Mouse (Mus musculus) layer of hippocampus, postnatal 36 days (tissue): ENCODE data around the gene Gse1. TPM values are rescaled to one million over a fixed set of nuclear protein-coding genes. Genes with fewer than 3 reads are reported as not detected.
"Not testable (repeated sequence)": the region's sequence is repeated elsewhere in the genome, so short reads cannot be mapped to it uniquely, and the experiment has no call there.

Source experiments
- DNase-seq, 2 experiments: peaks; one replicate each; pipeline ENCODE4 v3.0.0; 2022
- total RNA-seq, 2 experiments: library from RNA; stranded (reverse); gene quantifications; 2 replicates each; pipeline ENCODE4 v1.2.3; 2021

Gene Gse1
- total RNA-seq, 2 experiments from 2014 or later: 147 to 155 TPM

DNA sequence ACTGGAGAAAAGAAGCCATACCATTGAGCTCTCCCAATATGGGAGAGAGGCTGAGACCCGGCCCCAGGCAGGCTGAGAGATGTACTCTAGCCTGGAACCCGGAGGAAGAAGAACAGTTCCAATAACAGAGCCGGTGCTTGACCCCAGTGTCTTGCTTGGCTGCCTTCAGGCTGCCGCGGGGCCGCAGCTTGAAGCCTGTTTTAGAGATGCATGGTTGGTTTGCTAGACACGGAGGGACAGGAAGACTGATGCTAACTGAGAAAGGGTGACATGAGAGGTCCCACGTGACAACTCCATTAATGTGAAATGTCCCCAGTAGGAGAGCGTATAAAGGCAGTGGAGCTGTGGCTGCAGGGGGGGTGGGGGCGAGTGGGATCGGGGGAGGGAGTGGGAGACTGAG lies 120.7 kb downstream of the Gse1 start:
- DNase-seq: no peak

DNA sequence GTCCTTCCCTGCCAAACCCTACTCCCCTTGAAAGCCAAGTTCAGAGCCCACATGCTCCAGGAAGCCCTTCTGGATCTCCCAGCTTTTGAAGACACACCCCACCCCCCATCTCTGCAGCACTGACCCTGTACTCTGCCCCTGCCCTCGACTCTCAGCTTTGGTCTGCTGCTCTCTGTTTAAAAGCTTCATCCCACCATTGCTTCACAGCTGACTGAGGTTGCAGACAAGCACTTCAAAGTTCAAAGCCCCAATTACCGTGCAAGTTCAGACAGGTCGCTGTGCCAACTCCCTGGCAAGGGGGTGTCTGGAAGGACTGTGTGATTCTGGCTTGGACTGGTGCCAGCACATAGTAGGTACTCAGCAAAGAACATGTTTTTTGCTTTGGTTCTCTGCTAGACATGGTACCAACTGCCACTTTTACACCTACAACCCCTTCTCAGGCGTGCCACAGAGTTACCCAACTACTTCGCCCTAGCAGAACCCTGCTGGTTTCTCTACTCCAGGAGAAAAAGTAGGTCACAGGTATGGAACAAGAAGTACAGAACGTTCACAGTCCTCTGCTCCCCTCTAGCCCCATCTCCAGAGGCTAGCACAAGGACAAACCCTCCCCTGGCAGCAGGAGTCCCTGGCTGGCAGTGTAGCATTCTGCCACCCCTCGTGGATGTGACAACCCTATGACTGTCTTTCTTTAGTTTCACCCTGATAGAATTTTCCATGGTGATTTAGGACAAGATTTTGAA lies 123.2 kb downstream of the Gse1 start:
- DNase-seq: no peak

DNA sequence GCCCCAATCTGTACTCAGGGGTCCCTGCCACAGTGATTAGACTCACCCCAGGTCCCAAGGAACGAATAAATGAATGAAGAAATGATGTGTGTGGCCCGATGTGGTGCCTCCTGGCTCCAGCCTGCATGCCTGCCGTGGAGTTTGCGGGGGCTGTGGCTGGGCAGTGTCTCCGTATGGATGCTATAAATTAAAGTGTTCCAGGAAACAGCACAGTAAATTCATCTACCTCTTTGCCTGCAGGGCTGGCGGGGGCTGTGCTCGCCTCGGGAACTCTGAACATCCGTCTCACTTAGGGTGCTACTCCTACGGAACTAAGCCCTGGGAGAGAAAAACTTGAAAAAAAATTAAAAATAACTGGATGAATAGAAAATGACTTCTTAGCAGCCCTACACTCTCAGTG lies 123.8 kb downstream of the Gse1 start:
- no peak for DNase-seq

DNA sequence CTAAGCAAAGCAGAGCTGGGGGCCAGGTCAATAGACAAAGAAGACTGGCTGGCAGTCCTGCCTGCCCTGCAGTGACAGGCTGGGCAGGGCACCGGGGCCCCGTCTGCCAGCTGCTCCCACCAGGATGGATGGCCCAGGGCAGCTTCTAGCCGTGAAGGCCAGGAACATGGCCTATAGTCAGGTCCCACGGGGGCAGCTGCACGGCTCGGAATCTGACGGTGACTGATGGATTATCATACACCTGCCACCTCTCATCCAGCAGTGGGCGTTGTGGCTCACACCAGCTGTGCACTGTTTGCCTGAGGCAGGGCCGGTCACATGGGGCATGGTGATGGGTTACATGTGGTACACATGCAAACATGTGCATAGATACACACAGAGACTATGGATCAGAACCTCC lies 127.8 kb downstream of the Gse1 start:
- DNase-seq: no peak

DNA sequence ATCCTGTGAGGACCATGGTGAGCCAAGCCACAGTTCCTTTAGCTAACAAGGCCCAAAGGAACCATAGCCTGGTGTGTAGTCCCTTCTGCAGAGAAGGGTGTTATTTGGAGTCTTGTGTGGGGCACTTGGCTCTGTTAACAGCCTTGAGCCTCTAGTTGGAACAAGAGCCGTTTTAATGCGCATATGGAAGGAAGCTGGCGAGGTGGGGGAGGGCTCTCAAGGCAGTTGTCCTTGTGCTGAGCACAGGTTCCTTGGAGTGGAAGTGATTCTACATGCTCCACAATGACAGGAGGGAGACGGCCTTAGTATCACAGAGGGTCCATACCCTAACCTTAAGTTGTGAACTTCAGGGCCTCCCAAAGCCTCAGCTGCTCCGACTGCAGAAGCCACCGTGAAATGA lies 129.2 kb downstream of the Gse1 start:
- no peak for DNase-seq

DNA sequence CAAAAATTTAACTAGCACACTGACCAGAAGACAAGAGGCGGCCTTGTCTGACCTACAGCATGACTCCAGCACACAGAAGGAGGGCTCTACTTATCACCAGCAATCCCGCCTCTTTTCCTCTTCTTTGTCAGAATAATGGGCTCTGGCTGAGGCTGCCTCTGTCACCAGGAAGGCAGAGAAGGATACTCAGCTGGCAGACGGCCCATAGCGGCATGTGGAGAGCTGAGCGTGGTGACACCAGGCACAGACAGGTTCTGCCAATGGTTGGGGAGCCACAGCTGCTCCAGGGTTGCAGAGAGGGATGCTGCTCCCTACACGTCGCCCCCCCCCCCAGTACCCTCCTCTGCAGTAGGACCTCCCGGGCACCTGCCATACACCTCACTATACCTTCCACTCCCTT lies 133.0 kb downstream of the Gse1 start:
- peak; percentile 45 to 57 for DNase-seq

DNA sequence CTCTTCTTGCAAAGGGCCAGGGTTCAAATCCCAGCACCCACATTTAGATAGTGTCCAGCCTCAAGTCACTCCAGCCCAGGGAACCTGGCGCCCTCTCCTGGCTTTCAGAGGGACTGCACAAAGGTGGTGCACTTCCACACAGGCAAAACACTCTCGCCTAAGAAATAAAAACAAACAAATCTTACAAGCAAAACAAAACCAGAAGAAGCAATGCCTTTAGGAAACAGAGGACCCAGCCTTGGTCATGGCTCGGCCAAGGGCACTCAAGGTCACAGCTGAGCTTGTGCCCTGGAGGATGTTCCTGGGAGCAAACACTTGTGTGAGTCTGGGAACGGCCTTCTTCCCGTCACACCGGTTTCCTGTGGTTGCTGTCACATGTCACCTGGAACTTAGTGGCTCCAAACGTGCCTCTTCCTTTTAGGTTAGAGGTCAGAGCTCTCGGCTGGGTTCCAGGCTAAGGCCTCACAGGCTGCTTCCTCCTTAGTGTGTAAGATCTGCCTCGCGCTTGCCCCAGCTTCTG lies 135.4 kb downstream of the Gse1 start:
- DNase-seq: no peak

DNA sequence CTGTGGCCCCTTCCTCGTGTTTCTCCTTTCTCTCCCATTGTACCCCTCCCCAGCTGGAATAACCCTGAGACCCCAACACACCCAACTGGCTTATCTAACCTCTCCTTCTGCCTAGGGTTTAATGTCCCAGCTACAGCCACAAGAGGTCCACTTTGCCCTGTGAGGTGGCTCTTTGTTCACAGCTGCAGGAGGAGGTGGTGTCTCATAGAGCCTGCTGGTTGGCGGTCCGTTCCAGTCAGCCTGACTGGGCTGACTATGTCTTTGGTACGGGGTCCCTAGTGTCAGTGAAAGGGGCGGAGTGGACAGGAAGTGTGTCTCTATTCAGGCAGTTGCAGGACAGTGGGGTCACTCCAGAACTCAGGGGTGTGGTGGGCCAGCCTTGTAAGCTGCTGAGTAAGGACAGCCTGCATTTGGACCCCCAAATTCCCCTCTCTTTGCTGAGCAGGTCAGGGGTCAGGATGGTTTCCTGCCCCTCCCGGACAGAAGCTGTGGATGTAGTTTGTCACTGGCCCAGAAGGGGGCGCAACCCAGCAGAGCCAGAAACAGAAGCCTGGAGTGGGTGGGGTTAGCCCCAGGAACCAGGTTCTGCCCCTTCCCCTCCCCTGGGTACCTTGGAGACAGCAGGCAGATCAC lies 136.0 kb downstream of the Gse1 start:
- DNase-seq: no peak

DNA sequence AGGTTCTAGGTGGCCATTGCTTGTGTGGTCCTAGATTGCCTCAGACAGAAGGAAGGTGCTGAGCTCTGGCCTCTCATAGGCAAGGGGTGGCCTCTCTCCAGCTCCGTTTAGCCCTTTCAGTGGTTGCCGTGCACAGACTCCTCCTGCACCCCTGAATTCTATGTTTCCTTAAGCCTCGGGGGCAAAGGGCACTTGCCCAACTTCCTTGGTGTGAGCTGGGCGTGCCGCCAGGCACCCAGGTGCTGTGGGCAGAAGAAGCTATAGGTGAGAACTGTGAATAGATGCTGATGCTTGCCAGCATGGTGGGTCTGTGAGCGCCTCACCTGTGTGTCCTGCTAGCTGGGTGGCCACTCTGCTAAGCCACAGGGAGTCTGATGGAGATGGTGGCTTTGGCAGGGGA lies 138.6 kb downstream of the Gse1 start:
- no peak for DNase-seq

DNA sequence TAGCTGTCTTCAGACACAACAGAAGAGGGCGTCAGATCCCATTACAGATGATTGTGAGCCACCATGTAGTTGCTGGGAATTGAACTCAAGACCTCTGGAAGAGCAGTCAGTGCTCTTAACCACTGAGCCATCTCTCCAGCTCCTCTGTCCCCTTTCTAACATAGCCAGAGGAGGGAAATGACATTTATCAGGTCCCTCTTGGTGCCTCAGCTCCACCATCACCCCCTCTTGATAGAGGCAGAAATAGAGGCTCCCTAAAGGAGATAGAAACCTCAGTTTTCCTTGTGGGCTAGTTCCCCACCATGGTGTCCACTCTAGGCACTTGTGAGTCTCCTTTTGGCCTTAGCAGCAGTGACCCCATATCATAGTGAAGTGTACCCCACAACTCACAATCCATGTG lies 139.9 kb downstream of the Gse1 start:
- DNase-seq: not testable (repeated sequence)

DNA sequence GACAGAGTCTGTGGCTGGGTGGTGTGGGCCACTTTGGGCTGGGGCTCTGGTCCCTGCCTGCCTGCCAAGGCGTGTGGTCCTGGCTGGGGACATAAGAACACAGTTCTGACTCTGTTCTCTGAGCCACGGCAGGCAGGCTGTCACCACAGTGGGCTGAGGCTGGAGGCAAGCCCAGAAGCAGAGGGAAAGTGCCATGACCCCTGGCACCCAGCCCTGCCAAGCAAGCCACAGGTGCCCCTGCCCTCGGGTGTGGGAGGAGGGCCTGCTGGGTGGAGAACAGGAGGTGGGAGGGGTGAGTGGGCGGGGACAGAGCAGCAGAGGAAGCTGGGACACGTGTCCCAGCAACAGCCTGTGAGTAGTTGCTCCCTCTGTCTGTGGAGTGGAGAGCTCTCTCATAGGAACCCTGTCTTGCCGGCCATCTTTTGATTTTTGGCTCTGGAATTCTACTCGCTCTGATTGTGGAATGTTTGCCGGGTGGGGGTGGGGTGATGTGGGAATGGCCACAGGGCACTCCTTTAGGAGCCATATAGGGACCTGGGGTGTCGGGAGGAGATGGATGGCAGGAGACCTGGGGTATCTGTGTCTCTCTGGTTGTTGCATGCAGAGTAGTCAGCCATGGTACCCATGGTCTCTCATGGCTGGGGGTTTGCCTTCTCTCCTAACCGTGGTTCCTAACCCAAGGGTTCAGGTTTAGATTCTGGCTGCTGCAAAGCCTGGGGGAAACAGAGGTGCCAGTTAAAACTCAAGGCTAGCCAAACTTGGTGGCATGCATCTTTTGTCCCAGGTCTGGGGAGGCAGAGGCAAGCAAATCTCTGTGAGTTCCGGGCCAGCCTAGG lies 140.8 kb downstream of the Gse1 start:
- DNase-seq: peak; percentile 83 to 88

DNA sequence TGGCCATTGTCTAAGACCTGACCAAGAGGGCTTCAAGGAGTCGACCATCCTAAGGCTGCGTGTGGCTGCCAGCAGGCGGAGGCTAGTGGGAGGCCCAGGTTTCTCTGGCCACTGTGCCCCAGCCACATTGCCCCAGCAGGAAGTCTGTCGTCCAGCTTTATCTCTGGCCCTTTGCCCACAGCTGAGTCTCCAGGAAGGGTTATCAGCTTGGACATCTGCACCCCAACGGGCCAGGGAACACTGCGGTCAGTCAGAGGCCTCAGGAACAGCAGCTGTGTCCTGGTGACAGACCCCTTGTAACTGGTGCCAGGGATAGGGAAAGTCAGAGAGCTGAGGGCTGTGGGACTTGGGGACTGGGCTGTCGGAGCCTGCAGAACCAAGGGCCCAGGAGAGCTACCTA lies 141.7 kb downstream of the Gse1 start:
- no peak for DNase-seq

DNA sequence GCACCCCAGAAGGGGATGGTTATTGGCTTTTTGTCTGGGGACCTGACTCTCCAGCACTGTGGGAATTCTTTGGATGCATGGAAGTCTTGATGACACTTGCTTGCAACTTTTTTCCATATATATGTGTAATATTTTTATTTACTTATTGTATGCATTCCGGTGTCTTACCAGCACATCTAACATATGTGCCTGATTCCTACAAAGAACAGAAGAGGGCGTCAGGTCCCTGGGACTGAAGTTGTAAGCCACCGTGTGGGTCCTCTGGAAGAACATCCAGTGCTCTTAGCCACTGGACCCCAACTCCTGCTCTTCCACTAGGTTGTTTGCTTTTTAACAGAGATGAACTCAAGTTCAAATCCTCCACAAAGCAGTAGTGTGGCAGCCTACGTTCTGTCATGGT lies 142.2 kb downstream of the Gse1 start:
- DNase-seq: no peak

DNA sequence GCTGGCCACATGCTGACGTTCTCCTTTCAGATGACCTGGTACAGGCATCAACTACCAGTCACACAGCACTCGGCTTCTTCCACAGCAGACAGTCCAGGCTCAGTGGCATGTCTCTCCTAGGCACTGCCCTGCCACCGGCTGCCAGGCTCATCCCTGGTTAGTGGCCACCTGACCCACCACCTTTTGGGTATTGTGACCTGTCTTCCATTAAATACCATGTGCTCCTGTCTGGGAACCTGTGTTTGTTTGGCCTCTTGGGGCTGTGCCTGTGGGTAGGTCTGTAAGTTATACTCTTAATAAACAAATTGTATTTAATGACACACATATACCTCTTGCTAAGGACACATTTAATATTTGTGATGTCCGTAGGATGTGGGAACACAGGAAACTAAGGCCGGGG lies 142.9 kb downstream of the Gse1 start:
- DNase-seq: no peak

DNA sequence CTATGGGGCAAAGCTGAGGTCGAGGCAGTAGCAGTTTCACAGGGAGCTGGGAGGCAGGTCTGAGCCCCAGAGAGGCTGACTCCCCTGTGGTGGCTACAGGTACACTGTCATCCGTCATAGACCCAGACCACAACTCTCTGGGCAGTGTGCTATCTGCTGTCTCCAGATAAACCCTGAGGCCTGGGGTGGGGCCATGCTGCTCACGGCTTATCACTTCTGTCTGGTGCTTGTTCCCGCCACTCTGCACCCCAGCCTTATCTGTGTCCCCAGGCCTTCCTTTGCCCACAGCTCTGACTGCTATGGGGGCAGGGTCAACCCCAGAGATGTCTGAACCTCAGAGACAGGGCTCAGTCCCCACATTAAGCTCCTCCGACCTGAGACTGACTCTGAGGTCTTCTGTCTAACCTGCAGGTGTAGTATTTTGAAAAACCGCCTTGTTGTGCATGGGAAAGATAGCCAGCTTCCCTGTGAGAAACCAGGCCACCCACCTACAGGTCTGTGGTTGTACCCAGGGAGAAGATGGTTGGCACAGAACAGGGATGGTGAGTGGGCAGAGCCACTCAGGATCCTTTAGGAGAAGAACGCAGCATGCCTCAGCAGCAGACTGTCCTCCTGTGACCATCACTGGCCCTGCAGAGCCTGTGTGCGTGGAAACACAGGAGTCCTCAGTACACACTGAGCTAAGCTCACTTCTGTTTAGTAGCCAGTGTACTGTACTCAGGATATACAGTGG lies 143.6 kb downstream of the Gse1 start:
- DNase-seq: no peak

DNA sequence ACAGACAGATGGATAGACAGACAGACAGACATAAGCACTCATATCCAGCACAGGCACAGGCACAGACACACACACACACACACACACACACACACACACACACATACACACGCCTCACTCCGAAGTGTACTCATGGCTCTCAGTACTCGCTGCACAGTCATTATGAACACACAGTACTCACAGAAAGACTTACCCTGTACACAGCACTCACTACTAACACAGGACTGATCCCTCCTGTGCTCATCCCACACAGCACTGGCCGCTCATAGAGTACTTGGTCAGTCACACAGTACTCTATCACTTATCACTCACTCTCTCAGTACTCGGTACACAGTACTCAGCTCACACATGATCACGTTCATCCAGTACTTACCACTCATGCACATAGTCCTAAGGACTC lies 144.4 kb downstream of the Gse1 start:
- DNase-seq: no peak

DNA sequence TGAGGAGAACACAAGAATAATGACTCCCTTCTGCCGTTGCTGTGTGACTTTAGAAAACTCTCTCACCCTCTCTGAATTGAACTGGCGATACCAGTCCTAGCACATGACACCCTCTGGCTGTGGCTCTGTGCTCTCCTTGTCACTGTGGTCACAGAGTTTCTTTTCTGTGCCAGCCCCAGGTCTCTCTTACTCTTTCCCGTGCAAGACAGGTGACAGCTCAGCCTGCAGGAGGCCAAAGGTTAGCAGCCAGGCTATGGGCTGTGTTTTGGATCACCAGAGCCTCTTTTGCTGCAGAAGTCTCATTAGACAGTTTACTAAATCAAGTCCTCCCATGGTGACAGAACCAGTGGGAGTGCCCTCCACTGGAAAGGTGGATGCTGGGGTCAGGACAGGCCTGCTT lies 145.4 kb downstream of the Gse1 start:
- no peak for DNase-seq

DNA sequence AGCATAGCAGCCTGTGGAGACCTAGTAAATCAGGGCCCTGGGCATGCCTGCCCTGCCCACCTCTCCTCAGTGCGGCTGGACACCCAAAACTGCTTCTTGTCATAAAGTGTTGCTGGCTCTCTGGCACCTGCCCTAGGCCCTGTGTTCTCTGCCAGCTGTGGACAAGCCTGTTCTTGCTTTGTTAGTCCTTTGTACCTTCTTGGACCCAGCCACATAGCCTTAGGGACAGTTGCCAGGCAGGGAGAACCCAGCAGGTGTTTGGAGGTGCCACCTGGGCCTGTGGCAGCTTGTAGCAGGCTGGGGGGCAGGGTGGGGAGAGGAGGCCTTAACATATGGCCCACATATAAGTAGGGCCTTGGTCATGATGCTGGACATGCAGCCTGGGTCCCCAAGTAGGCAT lies 145.8 kb downstream of the Gse1 start:
- DNase-seq: no peak

DNA sequence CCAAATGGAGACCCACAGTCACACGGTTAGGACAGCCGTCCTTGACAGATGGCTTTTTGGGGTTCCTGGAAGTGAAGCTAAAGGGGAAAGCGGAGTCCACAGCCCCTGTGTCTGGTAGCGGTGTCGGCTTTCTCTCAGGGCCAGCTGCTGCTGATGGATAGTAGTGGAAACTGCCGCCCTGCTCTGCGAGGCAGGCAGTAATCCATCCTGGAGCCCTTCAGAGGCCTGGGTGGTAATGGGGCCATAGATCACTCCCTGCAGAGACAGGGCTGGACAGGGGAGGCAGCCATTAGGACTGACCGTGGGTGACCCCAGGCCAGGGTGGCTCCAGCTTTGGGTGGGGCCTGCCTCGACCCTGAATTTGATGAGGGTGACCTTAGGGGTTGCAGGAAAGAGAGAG lies 146.3 kb downstream of the Gse1 start:
- DNase-seq: no peak

DNA sequence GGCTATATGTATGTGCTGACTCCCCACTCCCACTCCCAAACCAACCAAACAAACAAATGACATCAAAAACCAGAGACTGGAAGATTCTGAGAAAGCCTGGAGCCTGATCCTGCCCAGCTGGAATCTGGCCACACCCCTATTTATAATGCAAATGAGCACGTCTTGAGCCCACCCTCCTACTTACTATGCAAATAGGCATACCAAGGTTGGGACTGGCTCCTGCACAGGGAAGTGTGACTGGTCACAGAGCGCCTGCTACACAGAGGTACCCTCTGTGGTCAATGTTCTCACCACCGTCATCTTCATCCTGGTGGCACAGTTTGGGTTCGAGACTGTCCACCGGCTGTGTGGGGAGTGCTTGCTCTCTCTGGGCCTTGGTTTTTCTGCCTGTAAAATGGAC lies 146.9 kb downstream of the Gse1 start:
- no peak for DNase-seq

DNA sequence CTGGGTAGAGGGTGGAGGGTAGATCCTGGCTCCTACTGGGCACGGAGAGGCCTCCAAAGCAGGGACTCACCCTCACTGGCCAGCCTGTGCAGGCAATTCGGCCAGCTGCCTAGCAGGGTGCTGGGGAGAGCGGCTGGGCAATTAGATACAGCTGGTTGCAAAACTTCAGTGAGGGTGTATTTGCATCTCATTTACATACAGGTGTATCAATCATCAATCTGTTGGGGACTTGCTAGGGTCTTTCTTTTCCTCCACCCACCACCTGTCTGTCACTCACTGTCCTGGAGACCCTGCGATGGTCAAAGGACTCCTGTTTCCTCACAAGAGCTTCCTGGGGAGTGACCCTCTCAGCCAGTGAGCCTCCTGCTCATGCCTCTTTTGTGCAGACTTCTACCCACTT lies 148.0 kb downstream of the Gse1 start:
- DNase-seq: no peak
